Mouse (Mus musculus): ENCODE measurements around the gene Babam2. TPM values are rescaled to one million over a fixed set of nuclear protein-coding genes. Genes with fewer than 3 reads are reported as not detected.

Gene Babam2
- polyA plus RNA-seq, 1 experiment from 2014 or later, result 69.4 TPM

GRCm38 (mm10) chr5:32060485-32060884 lies 363.0 kb downstream of the Babam2 start:
- no peak overlapping the region for H3K4me3 ChIP-seq (ENCODE audit: low read length)
- H3K27me3 ChIP-seq (ENCODE audit: insufficient read depth, low read length), result no peaks in the 10 kb centered on the region
- WGBS, result 85% methylated on average over 2 of the region's 2 CpGs
- no peak for ATAC-seq (ENCODE audit: low FRiP score, low TSS enrichment)
- no peak overlapping the region for H3K9ac ChIP-seq (replicated peaks; ENCODE audit: low read length)
- H3K4me1 ChIP-seq (ENCODE audit: insufficient read depth, low read length), result peaks cover 17% of the 10 kb centered on the region
- H3K36me3 ChIP-seq (ENCODE audit: insufficient read depth, low read length), result 0 out of 2 replicates have a peak, but pooled peaks cover 5% of the 10 kb centered on the region
- H3K27ac ChIP-seq (ENCODE audit: low read length), result no peak overlapping the region
- no peaks in the 10 kb centered on the region; the same call in 1 of the 2 replicates for H3K9me3 ChIP-seq (ENCODE audit: low read length)
- H3K4me2 ChIP-seq (replicated peaks; ENCODE audit: low read depth, low read length), result no peak overlapping the region

GRCm38 (mm10) chr5:32061854-32062253 lies 364.4 kb downstream of the Babam2 start:
- Histone ChIP-seq H3K27ac (ENCODE audit: low read length) (no peak overlapping the region), H3K4me1 (ENCODE audit: insufficient read depth, low read length) (peaks cover 17% of the 10 kb centered on the region), H3K4me2 (replicated peaks; ENCODE audit: low read depth, low read length) (no peak overlapping the region), H3K27me3 (ENCODE audit: insufficient read depth, low read length) (no peaks in the 10 kb centered on the region), H3K36me3 (ENCODE audit: insufficient read depth, low read length) (0 out of 2 replicates have a peak, but pooled peaks cover 5% of the 10 kb centered on the region), H3K9ac (replicated peaks; ENCODE audit: low read length) (no peak overlapping the region), H3K9me3 (ENCODE audit: low read length) (no peaks in the 10 kb centered on the region; the same call in 1 of the 2 replicates), H3K4me3 (ENCODE audit: low read length) (no peak overlapping the region)
- 70% methylated on average over 1 of the region's 1 CpGs for WGBS
- ATAC-seq (ENCODE audit: low FRiP score, low TSS enrichment), result no peak

- Histone ChIP-seq H3K4me3 (ENCODE audit: low read length) (no peak overlapping the region), H3K9ac (replicated peaks; ENCODE audit: low read length) (no peak overlapping the region), H3K9me3 (ENCODE audit: low read length) (no peaks in the 10 kb centered on the region), H3K36me3 (ENCODE audit: insufficient read depth, low read length) (no peaks in the 10 kb centered on the region), H3K27me3 (ENCODE audit: insufficient read depth, low read length) (no peaks in the 10 kb centered on the region), H3K4me2 (replicated peaks; ENCODE audit: low read depth, low read length) (no peak overlapping the region), H3K4me1 (ENCODE audit: insufficient read depth, low read length) (peaks cover 4% of the 10 kb centered on the region), H3K27ac (ENCODE audit: low read length) (no peak overlapping the region)
- 76% methylated on average over 2 of the region's 2 CpGs for WGBS
- ATAC-seq (ENCODE audit: low FRiP score, low TSS enrichment), result no peak
Measured at GRCm38 (mm10) chr5:32064341-32065105, 367.0 kb downstream of the Babam2 start.

- Histone ChIP-seq H3K9ac (replicated peaks; ENCODE audit: low read length) (no peak overlapping the region), H3K4me3 (ENCODE audit: low read length) (no peak overlapping the region), H3K36me3 (ENCODE audit: insufficient read depth, low read length) (no peaks in the 10 kb centered on the region), H3K27me3 (ENCODE audit: insufficient read depth, low read length) (no peaks in the 10 kb centered on the region), H3K4me2 (replicated peaks; ENCODE audit: low read depth, low read length) (no peak overlapping the region), H3K4me1 (ENCODE audit: insufficient read depth, low read length) (no peaks in the 10 kb centered on the region), H3K27ac (ENCODE audit: low read length) (no peak overlapping the region), H3K9me3 (ENCODE audit: low read length) (no peaks in the 10 kb centered on the region)
- ATAC-seq (ENCODE audit: low FRiP score, low TSS enrichment), result 0 out of 2 replicates have a peak, but pooled peaks have one; percentile 19
- WGBS, result 58% methylated on average over 5 of the region's 5 CpGs
Measured at GRCm38 (mm10) chr5:32066015-32066734, 368.7 kb downstream of the Babam2 start.

GRCm38 (mm10) chr5:32066839-32067238 lies 369.4 kb downstream of the Babam2 start:
- Histone ChIP-seq H3K9ac (replicated peaks; ENCODE audit: low read length) (no peak overlapping the region), H3K27ac (ENCODE audit: low read length) (no peak overlapping the region), H3K4me2 (replicated peaks; ENCODE audit: low read depth, low read length) (no peak overlapping the region), H3K27me3 (ENCODE audit: insufficient read depth, low read length) (no peaks in the 10 kb centered on the region), H3K4me1 (ENCODE audit: insufficient read depth, low read length) (no peaks in the 10 kb centered on the region), H3K9me3 (ENCODE audit: low read length) (no peaks in the 10 kb centered on the region), H3K36me3 (ENCODE audit: insufficient read depth, low read length) (no peaks in the 10 kb centered on the region), H3K4me3 (ENCODE audit: low read length) (no peak overlapping the region)
- WGBS, result 94% methylated on average over 2 of the region's 2 CpGs
- ATAC-seq (ENCODE audit: low FRiP score, low TSS enrichment), result no peak

- H3K4me2 ChIP-seq (replicated peaks; ENCODE audit: low read depth, low read length), result no peak overlapping the region
- H3K9ac ChIP-seq (replicated peaks; ENCODE audit: low read length), result no peak overlapping the region
- no peak overlapping the region for H3K4me3 ChIP-seq (ENCODE audit: low read length)
- H3K27ac ChIP-seq (ENCODE audit: low read length), result no peak overlapping the region
- ATAC-seq (ENCODE audit: low FRiP score, low TSS enrichment), result no peak
- no peaks in the 10 kb centered on the region for H3K27me3 ChIP-seq (ENCODE audit: insufficient read depth, low read length)
- no peaks in the 10 kb centered on the region for H3K36me3 ChIP-seq (ENCODE audit: insufficient read depth, low read length)
- H3K4me1 ChIP-seq (ENCODE audit: insufficient read depth, low read length), result no peaks in the 10 kb centered on the region
- no peaks in the 10 kb centered on the region for H3K9me3 ChIP-seq (ENCODE audit: low read length)
- WGBS, result 55% methylated on average over 3 of the region's 3 CpGs
Measured at GRCm38 (mm10) chr5:32068616-32069015, 371.1 kb downstream of the Babam2 start.

GRCm38 (mm10) chr5:32069096-32069495 lies 371.6 kb downstream of the Babam2 start:
- Histone ChIP-seq H3K9me3 (ENCODE audit: low read length) (no peaks in the 10 kb centered on the region), H3K27me3 (ENCODE audit: insufficient read depth, low read length) (no peaks in the 10 kb centered on the region), H3K4me3 (ENCODE audit: low read length) (no peak overlapping the region), H3K4me2 (replicated peaks; ENCODE audit: low read depth, low read length) (no peak overlapping the region), H3K27ac (ENCODE audit: low read length) (no peak overlapping the region), H3K36me3 (ENCODE audit: insufficient read depth, low read length) (no peaks in the 10 kb centered on the region), H3K4me1 (ENCODE audit: insufficient read depth, low read length) (no peaks in the 10 kb centered on the region), H3K9ac (replicated peaks; ENCODE audit: low read length) (no peak overlapping the region)
- 81% methylated on average over 4 of the region's 4 CpGs for WGBS
- ATAC-seq (ENCODE audit: low FRiP score, low TSS enrichment), result no peak

GRCm38 (mm10) chr5:32069566-32070169 lies 372.2 kb downstream of the Babam2 start:
- Histone ChIP-seq H3K36me3 (ENCODE audit: insufficient read depth, low read length) (no peaks in the 10 kb centered on the region), H3K4me1 (ENCODE audit: insufficient read depth, low read length) (no peaks in the 10 kb centered on the region), H3K4me3 (ENCODE audit: low read length) (no peak overlapping the region), H3K9ac (replicated peaks; ENCODE audit: low read length) (no peak overlapping the region), H3K27ac (ENCODE audit: low read length) (no peak overlapping the region), H3K27me3 (ENCODE audit: insufficient read depth, low read length) (no peaks in the 10 kb centered on the region), H3K4me2 (replicated peaks; ENCODE audit: low read depth, low read length) (no peak overlapping the region), H3K9me3 (ENCODE audit: low read length) (no peaks in the 10 kb centered on the region)
- WGBS, result 71% methylated on average over 10 of the region's 10 CpGs
- ATAC-seq (ENCODE audit: low FRiP score, low TSS enrichment), result no peak

- Histone ChIP-seq H3K9me3 (ENCODE audit: low read length) (no peaks in the 10 kb centered on the region), H3K4me2 (replicated peaks; ENCODE audit: low read depth, low read length) (no peak overlapping the region), H3K27ac (ENCODE audit: low read length) (no peak overlapping the region), H3K4me3 (ENCODE audit: low read length) (no peak overlapping the region), H3K4me1 (ENCODE audit: insufficient read depth, low read length) (no peaks in the 10 kb centered on the region), H3K9ac (replicated peaks; ENCODE audit: low read length) (no peak overlapping the region), H3K27me3 (ENCODE audit: insufficient read depth, low read length) (no peaks in the 10 kb centered on the region), H3K36me3 (ENCODE audit: insufficient read depth, low read length) (no peaks in the 10 kb centered on the region)
- 76% methylated on average over 3 of the region's 3 CpGs for WGBS
- ATAC-seq (ENCODE audit: low FRiP score, low TSS enrichment), result no peak
Measured at GRCm38 (mm10) chr5:32070781-32071180, 373.3 kb downstream of the Babam2 start.
